ENCODE assay signal across 8 mouse cellular contexts in the genomic region with DNA sequence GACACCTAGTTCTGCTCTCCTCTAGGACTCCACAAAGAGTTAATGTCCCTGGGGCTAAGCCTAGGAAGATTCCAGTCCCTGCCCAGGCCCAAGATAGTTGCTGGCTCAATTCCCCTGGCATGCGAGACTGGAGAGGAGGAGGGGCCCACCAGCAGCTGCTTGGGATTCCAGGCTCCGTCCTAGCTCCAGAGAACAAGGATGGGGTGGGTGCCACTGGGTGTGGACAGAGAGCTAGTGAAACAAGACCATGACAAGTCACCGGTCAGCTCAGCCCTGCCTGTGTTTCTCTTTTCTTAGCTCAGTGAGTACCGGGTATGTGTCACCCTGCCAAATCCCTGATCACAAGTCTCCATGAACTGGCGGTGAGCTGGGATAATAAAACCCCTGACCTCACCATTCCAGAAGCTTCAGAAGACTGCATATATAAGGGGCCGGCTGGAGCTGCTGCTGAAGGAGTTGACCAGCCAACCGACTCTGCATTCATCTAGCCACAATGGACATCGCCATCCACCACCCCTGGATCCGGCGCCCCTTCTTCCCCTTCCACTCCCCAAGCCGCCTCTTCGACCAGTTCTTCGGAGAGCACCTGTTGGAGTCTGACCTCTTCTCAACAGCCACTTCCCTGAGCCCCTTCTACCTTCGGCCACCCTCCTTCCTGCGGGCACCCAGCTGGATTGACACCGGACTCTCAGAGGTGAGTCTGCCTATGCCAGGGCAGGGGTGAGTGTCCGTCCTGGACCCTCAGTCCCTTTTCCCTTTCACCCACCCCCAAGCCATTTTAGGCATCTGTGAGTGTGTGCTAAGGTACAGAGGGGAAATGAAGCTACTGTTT. TPM values are rescaled to one million over a fixed set of nuclear protein-coding genes. Genes with fewer than 3 reads are reported as not detected.
DNase-seq lines count a peak whose midpoint lies in the region; ATAC-seq lines count a peak whose summit lies in the region.

No protein-coding gene starts in this region.

- ATAC-seq in heart, embryonic 16.5 days (replicated peaks; ENCODE audit: extremely low read depth, insufficient read depth, low FRiP score), result peak; percentile 92

- WGBS in heart, embryonic 16.5 days, result 26% methylated on average over 17 of the region's 17 CpGs

- H3K36me3 ChIP-seq in heart, embryonic 16.5 days (ENCODE audit: control insufficient read depth, insufficient read depth), result peaks cover 13% of the 10 kb centered on the region

- H3K27me3 ChIP-seq in heart, embryonic 16.5 days (ENCODE audit: control insufficient read depth, insufficient read depth, low read length), result no peaks in the 10 kb centered on the region

- peak overlapping the region; percentile 73 for H3K4me2 ChIP-seq in heart, embryonic 16.5 days (ENCODE audit: low read depth, low read length)

- peak overlapping the region; percentile 99 for H3K27ac ChIP-seq in heart, embryonic 16.5 days (ENCODE audit: low read length)

- H3K9me3 ChIP-seq in heart, embryonic 16.5 days (replicated peaks; ENCODE audit: control insufficient read depth, low read length), result no peaks in the 10 kb centered on the region

- DNase-seq in layer of hippocampus, adult 11-12 months (ENCODE audit: low spot score), result peak; percentile 81
- no peak for DNase-seq in layer of hippocampus, adult 9-10 months (ENCODE audit: low spot score)
- peak; percentile 65 to 68 for DNase-seq in cerebellum, postnatal 36 days
- peak; percentile 90 for DNase-seq in layer of hippocampus, adult 9-11 months
- peak; percentile 91 for DNase-seq in lung, postnatal 25 days (ENCODE audit: low spot score)
- peak; percentile 62 for DNase-seq in urinary bladder, postnatal 25 days (ENCODE audit: low spot score)
- DNase-seq in embryo, embryonic 11 days, result no peak

- peak overlapping the region; percentile 88 for H3K9ac ChIP-seq in heart, embryonic 16.5 days (ENCODE audit: low read length)

- peak overlapping the region; percentile 69 for H3K4me3 ChIP-seq in heart, embryonic 16.5 days (ENCODE audit: low read length)

- peaks cover 8% of the 10 kb centered on the region for H3K4me1 ChIP-seq in heart, embryonic 16.5 days (ENCODE audit: control insufficient read depth, insufficient read depth, low read length)

RNA-seq across cellular contexts. Expression of gene Hspb2, which starts 0.8 kb away (rescaled TPM):
- polyA plus RNA-seq in heart, embryonic 16.5 days (2015; fragmentation: Nextera tagmentation; extraction: Ambion mirVana), result 242 and 286 TPM in 2 replicates

RNA-seq across cellular contexts. Expression of gene Cryab, which starts 1.9 kb away (rescaled TPM):
- 1,241 and 1,315 TPM in 2 replicates for polyA plus RNA-seq in heart, embryonic 16.5 days (2015; fragmentation: Nextera tagmentation; extraction: Ambion mirVana)

RNA-seq across cellular contexts. Expression of gene 2310030G06Rik, which starts 6.7 kb away (rescaled TPM):
- polyA plus RNA-seq in heart, embryonic 16.5 days (2015; fragmentation: Nextera tagmentation; extraction: Ambion mirVana), result 7.9 and 9.8 TPM in 2 replicates

RNA-seq across cellular contexts. Expression of gene Dixdc1, which starts 13.7 kb away (rescaled TPM):
- polyA plus RNA-seq in heart, embryonic 16.5 days (2015; fragmentation: Nextera tagmentation; extraction: Ambion mirVana), result 8.6 and 10.3 TPM in 2 replicates

RNA-seq across cellular contexts. Expression of gene Fdxacb1, which starts 15.0 kb away (rescaled TPM):
- polyA plus RNA-seq in heart, embryonic 16.5 days (2015; fragmentation: Nextera tagmentation; extraction: Ambion mirVana), result 10.7 and 11.0 TPM in 2 replicates

Comparison
In these comparisons a context has a peak if more than half of its experiments do, and no peak if none do; other contexts are left out.
1. DNase-seq: peak in layer of hippocampus, adult 11-12 months (single experiment), cerebellum, postnatal 36 days (2 of 2), layer of hippocampus, adult 9-11 months (single experiment), lung, postnatal 25 days (single experiment) and urinary bladder, postnatal 25 days (single experiment); none in layer of hippocampus, adult 9-10 months (single experiment) and embryo, embryonic 11 days (single experiment).